Mouse (Mus musculus) cortical plate, adult 2 months (tissue): ENCODE data around the gene Mapre1.

Experiments
- CTCF ChIP-seq: fragments of 200-500 bp; IDR thresholded peaks from 2 replicates; pipeline ENCODE4 v1.5.1; 2011; ENCODE audit warnings: mild to moderate bottlenecking, control low read depth, low read length; ENCODE audit not compliant: insufficient read depth; ENCODE audit errors: extremely low read depth
- POLR2A ChIP-seq: fragments of 200-500 bp; IDR thresholded peaks from 2 replicates; pipeline ENCODE4 v1.6.1; 2011; ENCODE audit warnings: mild to moderate bottlenecking, low read length, control low read depth; ENCODE audit not compliant: insufficient read depth; ENCODE audit errors: extremely low read depth

DNA sequence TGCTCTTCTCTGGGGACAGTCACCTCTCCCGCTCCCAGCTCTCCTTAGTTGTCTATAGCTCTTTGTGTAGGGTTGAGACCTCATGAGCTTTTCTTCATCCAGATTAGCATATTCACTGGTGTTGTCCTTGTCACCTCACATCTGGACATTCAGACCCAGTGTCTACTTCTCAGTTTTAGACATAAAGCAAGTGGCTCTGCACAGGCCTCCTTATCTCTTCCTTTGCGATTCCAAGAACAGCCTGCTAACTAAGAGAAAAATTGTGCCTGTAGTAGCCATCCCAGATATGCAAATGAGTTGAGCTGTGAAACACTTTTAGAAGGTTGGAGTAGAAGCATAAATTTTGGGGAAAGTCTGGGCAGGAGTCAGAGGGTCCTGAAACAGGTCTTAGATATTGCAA is 16.6 kb upstream of the Mapre1 start:
- TF ChIP-seq POLR2A: no peak
- TF ChIP-seq CTCF: no peak
